Mouse (Mus musculus) C2C12 (cell line): ENCODE results near the gene Sult2b1.

ENCODE experiments used
- CTCF ChIP-seq: IDR thresholded peaks from one replicate; pipeline ENCODE4 v1.5.1; 2011; ENCODE audit not compliant: control insufficient read depth, insufficient read depth, insufficient read length
- MAX ChIP-seq: IDR thresholded peaks from one replicate; pipeline ENCODE4 v1.6.1; 2011; ENCODE audit warnings: mild to moderate bottlenecking, control low read depth
- MYOD1 ChIP-seq: IDR thresholded peaks from one replicate; pipeline ENCODE4 v1.6.1; 2011; ENCODE audit warnings: low read depth; ENCODE audit not compliant: control insufficient read depth, insufficient read length
- USF1 ChIP-seq: IDR thresholded peaks from one replicate; pipeline ENCODE4 v1.6.1; 2011; ENCODE audit warnings: low read depth, mild to moderate bottlenecking, control low read depth, moderate library complexity

DNA sequence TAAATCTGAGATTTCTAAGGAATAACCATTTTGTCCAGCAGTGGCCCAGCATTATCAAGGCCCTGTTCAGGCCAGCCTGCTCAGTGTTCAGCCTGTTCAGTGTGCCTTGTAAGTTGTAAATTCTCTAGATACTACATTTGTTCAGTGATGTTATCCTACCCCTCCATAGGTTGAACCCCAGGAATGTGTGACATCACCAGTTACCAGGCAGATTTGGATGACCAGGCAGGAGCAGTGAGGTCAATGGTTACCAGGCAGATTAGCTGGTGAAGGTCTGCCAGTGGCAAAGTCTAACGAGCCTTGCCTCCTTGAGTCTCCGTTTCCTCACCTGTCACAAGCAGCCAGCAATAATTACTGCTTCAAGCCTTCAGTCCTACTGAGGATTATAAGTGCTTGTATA, 40.1 kb downstream of the Sult2b1 start:
- no peak for TF ChIP-seq CTCF
- TF ChIP-seq MAX, result no peak
- no peak for TF ChIP-seq MYOD1
- no peak for TF ChIP-seq USF1
